Mouse (Mus musculus) embryonic stem cell, embryonic (primary cell): Measurements from ENCODE around the gene Otop1.

Experiments
- CTCF ChIA-PET, 4 experiments: fragments of 300-600 bp in 2 of 4; fragments of 350-600 bp in 2 of 4; sonication (Branson Sonifier 250); formaldehyde crosslinking; loops; one replicate each; lab custom pipeline; 2022; ENCODE audit warnings: inconsistent platforms in 2 of 4; lab: Charles Lee
- POLR2A ChIA-PET, 4 experiments: fragments of 300-600 bp in 2 of 4; fragments of 350-600 bp in 2 of 4; sonication (Branson Sonifier 250); formaldehyde crosslinking; loops; one replicate each; lab custom pipeline; 2022; ENCODE audit warnings: antibody characterized with exemption in 4 of 4, inconsistent platforms in 1 of 4; lab: Charles Lee

Otop1 gene

GRCm38 (mm10) chr5:38275771-38276170, at the start of gene Otop1:
TSS of gene Otop1 (plus strand) at chr5:38275972.
- ChIA-PET CTCF (no interaction called here), POLR2A (interaction anchor here in 2 of 4 experiments (0.7 to 1.5 kb wide), 2 partner anchors 12 to 15 kb away, joined by 3 to 5 read pairs; no protein-coding TSS in a partner anchor)

GRCm38 (mm10) chr5:38235422-38235821, 40.4 kb upstream of the Otop1 start:
- CTCF ChIA-PET: interaction anchor here in 3 of 4 experiments (0.5 to 1.5 kb wide), 7 partner anchors 11 to 341 kb away, joined by 3 to 8 read pairs (median 3); partner anchors contain the start of genes Lyar (in 1 of the 3) and Zbtb49 (in 1 of the 3)

GRCm38 (mm10) chr5:38236627-38237026, 39.1 kb upstream of the Otop1 start:
- CTCF ChIA-PET: interaction anchor here (0.6 to 1.5 kb wide), 20 partner anchors 8 to 396 kb away, joined by 3 to 5 read pairs (median 3); partner anchors contain the start of genes Lyar (in 2 of the 4), Zbtb49 (in 2 of the 4) and Tmem128 (in 1 of the 4)
- POLR2A ChIA-PET: interaction anchor here in 1 of 4 experiments (2.2 kb wide), 1 partner anchor 16 kb away, joined by 8 read pairs; the partner anchor contains the start of genes Lyar and Zbtb49

More at GRCm38 (mm10) chr5:38235422-38235821, 40.4 kb upstream of the Otop1 start:
- POLR2A ChIA-PET: interaction anchor here in 2 of 4 experiments (0.6 to 2.2 kb wide), 2 partner anchors 15 to 147 kb away, joined by 6 to 8 read pairs; partner anchors contain the start of genes Lyar (in 1 of the 2) and Zbtb49 (in 1 of the 2)

DNA sequence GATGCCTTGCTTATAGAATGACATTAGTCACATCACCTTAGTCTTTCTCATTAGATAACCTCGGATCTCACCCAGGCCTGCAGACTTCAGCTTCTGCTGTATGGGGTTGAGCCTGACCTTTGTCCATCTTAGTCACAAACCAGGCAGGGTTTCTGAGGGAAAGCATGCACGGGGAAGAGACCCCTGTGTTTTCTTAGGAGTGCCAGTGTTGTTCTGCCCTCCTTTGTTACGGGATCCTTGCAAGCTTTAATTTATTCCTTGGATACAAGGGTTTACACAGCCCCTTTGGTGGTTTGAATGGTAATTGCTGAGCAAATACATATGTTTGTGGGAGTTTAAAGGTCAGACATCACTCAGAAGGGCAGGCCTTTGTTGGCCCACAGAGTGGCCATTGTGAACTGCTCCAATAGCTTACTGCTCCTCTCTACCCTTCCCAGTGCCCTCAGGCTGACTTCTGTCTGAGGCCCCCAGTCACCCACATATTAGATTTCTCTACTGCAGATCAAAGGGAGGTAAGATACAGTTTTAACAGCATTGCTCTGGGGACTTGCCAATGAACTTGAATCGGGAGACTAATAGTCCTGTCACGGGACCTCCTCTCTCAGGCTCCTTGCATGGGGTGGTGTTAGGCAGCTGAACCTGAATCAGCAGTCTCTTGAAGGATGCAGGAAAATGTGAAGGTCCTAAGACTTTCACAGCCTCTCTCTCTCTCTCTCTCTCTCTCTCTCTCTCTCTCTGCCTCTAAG, 34.9 kb upstream of the Otop1 start:
- ChIA-PET POLR2A (interaction anchor here in 1 of 4 experiments (0.5 to 1.2 kb wide), 2 partner anchors 21 to 1150 kb away, joined by 3 read pairs; partner anchors contain the start of genes Lyar and Zbtb49), CTCF (interaction anchor here in 2 of 4 experiments (0.6 to 1.3 kb wide), 2 partner anchors 43 to 1122 kb away, joined by 3 to 4 read pairs; no protein-coding TSS in a partner anchor)

DNA sequence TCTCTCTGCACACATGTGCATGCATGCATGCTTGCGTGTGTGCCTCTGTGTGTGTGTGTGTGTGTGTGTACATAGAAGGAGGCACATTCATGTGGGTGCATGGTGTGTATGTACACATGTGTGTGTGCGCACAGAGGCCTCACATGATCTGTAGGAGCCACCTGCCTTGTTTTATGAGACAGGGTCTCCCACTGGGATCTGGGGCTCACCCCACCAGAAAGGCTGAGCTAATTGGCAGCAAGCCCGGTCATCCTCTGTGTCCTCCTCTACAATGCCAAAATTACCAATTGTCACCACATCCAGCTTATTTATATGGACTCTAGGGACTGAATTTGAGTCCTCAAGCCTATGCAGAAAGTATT, 34.3 kb upstream of the Otop1 start:
- POLR2A ChIA-PET: interaction anchor here in 1 of 4 experiments (0.5 to 1.2 kb wide), 2 partner anchors 21 to 1151 kb away, joined by 3 read pairs; partner anchors contain the start of genes Lyar and Zbtb49
- CTCF ChIA-PET: interaction anchor here in 2 of 4 experiments (0.6 kb wide), 2 partner anchors 1123 to 1194 kb away, joined by 3 to 6 read pairs; no protein-coding TSS in a partner anchor

GRCm38 (mm10) chr5:38241966-38242365, 33.8 kb upstream of the Otop1 start:
- CTCF ChIA-PET: interaction anchor here in 1 of 4 experiments (0.6 kb wide), 1 partner anchor 1195 kb away, joined by 6 read pairs; no protein-coding TSS in a partner anchor
- POLR2A ChIA-PET: no interaction called here

GRCm38 (mm10) chr5:38255195-38255594, 20.6 kb upstream of the Otop1 start:
- ChIA-PET POLR2A (interaction anchor here in 1 of 4 experiments (0.6 to 1.3 kb wide), 3 partner anchors 12 to 280 kb away, joined by 3 read pairs; partner anchors contain the start of genes Lyar and Zbtb49), CTCF (interaction anchor here in 1 of 4 experiments (1.4 kb wide), 1 partner anchor 20 kb away, joined by 3 read pairs; no protein-coding TSS in a partner anchor)

DNA sequence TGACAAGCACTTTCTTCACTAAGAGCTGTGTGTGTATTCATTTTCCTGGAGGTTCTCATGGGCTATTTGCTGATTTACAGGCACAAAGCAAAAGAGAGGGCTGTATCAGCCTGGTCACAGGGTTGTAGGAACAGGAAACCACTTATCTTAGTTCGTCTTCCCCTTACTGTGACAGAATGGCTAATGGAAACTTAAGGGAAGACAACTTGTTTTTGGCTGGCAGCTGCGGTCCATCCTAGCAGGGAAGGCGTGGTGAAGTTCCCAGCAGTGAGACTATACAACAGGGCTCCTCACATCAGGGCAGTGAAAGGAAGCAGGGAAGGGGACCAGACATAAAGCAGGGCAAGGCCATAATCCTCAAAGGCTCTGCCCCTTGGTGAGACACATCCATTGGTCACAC, 20.1 kb upstream of the Otop1 start:
- POLR2A ChIA-PET: interaction anchor here in 1 of 4 experiments (0.6 kb wide), 1 partner anchor 35 kb away, joined by 3 read pairs; the partner anchor contains the start of genes Lyar and Zbtb49
- CTCF ChIA-PET: interaction anchor here in 1 of 4 experiments (1.4 kb wide), 1 partner anchor 20 kb away, joined by 3 read pairs; no protein-coding TSS in a partner anchor

DNA sequence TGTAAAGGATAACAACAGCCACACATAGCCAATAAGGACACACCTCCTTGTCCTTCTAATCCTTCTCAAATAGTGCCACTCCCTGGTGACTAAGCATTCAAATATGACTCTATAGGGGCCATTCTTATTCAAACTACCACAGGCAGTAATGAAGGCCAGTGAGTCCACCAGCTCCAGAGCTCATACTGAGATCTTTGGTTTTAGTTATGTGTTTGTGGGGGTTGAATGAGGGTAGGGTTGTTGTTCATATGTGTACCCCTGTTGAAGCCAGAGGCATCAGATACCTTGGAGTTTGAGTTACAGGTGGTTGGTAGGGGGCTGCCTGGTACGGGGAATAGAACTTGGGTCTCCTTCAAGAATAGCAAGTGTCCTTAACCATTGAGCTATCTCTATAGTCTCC, 19.2 kb upstream of the Otop1 start:
- POLR2A ChIA-PET: no interaction called here
- CTCF ChIA-PET: no interaction called here

GRCm38 (mm10) chr5:38258034-38258772, 17.6 kb upstream of the Otop1 start:
- ChIA-PET POLR2A (interaction anchor here in 1 of 4 experiments (0.6 kb wide), 1 partner anchor 752 kb away, joined by 3 read pairs; no protein-coding TSS in a partner anchor), CTCF (no interaction called here)

GRCm38 (mm10) chr5:38258773-38259146, 17.0 kb upstream of the Otop1 start:
- ChIA-PET POLR2A (interaction anchor here in 1 of 4 experiments (0.6 to 1.2 kb wide), 2 partner anchors 39 to 751 kb away, joined by 3 to 5 read pairs; partner anchors contain the start of genes Lyar and Zbtb49), CTCF (no interaction called here)

GRCm38 (mm10) chr5:38259455-38260106, 16.2 kb upstream of the Otop1 start:
- POLR2A ChIA-PET: interaction anchor here in 2 of 4 experiments (1.0 to 1.2 kb wide), 4 partner anchors 15 to 294 kb away, joined by 3 to 5 read pairs (median 4); partner anchors contain the start of genes Lyar (in 1 of the 2) and Zbtb49 (in 1 of the 2)
- CTCF ChIA-PET: interaction anchor here in 1 of 4 experiments (0.9 to 1.7 kb wide), 2 partner anchors 23 to 373 kb away, joined by 3 to 4 read pairs; no protein-coding TSS in a partner anchor

- ChIA-PET POLR2A (interaction anchor here in 2 of 4 experiments (1.0 to 1.2 kb wide), 4 partner anchors 15 to 293 kb away, joined by 3 to 5 read pairs (median 4); partner anchors contain the start of genes Lyar (in 1 of the 2) and Zbtb49 (in 1 of the 2)), CTCF (interaction anchor here in 2 of 4 experiments (0.6 to 1.7 kb wide), 3 partner anchors 23 to 372 kb away, joined by 3 to 4 read pairs (median 4); no protein-coding TSS in a partner anchor)
These were observed 15.6 kb upstream of the Otop1 start, which contains the start of gene Tmem128 for GRCm38 (mm10) chr5:38260107-38260682. TSS of gene Tmem128 (plus strand) at chr5:38260185.

- POLR2A ChIA-PET: no interaction called here
- CTCF ChIA-PET: no interaction called here
These were observed 4.8 kb upstream of the Otop1 start for GRCm38 (mm10) chr5:38270942-38271341.

DNA sequence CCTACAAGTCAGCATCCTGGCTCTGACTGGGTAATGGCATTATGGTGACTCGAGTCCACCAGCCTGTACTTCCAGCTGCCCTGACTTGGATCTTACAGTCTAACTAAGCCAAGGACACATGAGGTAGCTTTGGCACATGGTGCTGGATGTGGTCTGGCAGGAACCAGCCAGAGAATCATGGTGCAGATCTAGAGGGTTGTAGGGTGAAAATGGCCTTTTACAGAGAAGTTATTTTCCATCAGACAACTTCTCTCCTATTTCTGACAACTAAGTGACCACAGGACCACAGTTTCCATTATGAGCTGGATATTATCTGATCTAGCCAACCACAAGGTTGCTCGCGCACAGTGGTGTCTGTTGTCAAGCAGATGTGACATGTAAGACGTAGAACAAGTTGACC, 1.9 kb upstream of the Otop1 start:
- ChIA-PET CTCF (interaction anchor here in 1 of 4 experiments (0.5 kb wide), 1 partner anchor 479 kb away, joined by 4 read pairs; no protein-coding TSS in a partner anchor), POLR2A (interaction anchor here in 2 of 4 experiments (0.6 kb wide), 3 partner anchors 267 to 1245 kb away, joined by 3 to 9 read pairs (median 4); no protein-coding TSS in a partner anchor)

DNA sequence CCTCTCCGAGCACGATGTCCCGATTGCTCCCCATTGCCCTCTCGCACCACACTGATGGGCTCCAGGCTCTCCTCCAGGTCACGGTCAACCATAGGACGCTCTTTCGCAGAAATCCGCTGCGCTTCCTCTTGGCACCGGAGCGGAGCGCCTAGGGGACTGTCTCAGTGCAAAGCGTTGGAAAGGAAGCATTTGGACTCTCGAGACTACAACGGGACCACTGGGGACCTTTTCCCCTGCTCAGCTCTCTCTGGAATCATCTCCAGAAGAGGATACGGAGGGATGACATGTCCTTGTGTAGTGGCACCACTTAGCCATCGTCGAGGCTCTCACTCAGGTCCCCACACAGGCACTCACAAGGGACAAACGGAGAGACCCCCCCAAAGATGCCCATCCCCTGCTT, 679 bp downstream of the Otop1 start:
- CTCF ChIA-PET: no interaction called here
- POLR2A ChIA-PET: interaction anchor here in 1 of 4 experiments (0.7 to 1.2 kb wide), 3 partner anchors 25 to 389 kb away, joined by 3 to 4 read pairs (median 3); no protein-coding TSS in a partner anchor
